Mouse (Mus musculus) bone marrow macrophage, adult 2 months (primary cell): ENCODE measurements around the gene Slc33a1.

Experiments used
- CTCF ChIP-seq: IDR thresholded peaks from 2 replicates; pipeline ENCODE4 v1.5.1; 2012; ENCODE audit warnings: low read depth, mild to moderate bottlenecking, low read length, moderate library complexity
- POLR2A ChIP-seq: IDR thresholded peaks from 2 replicates; pipeline ENCODE4 v1.6.1; 2012; ENCODE audit warnings: mild to moderate bottlenecking, low read depth, low read length, borderline replicate concordance

DNA sequence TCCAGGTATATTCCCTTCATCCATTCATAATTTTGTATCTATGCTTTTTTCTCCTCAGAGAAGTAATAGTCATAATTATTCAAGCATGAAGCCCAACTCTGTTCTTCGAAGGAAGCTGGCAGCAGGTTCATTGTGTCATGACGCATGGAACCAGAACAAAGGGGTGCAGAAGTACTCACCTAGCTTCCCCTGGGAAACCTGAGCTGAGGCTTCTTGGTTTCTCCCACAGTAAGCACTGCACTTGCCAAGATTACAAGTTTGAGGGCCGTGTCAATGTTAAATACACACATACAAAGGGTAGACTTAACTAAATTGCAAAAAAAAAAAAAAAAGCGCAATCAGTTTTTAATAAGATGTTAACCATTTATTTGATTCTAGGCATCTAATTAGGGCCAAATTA, 68.3 kb downstream of the Slc33a1 start:
- TF ChIP-seq CTCF (no peak), POLR2A (no peak)
